Mouse (Mus musculus) CD4-positive helper T cell, adult 2 months (primary cell): ENCODE data around the gene Zbtb16.

Experiments used
- DNase-seq: peaks from one replicate; pipeline ENCODE4 v3.0.0-alpha.2; 2012; ENCODE audit warnings: low read depth, missing footprints, low spot score

Gene Zbtb16

DNA sequence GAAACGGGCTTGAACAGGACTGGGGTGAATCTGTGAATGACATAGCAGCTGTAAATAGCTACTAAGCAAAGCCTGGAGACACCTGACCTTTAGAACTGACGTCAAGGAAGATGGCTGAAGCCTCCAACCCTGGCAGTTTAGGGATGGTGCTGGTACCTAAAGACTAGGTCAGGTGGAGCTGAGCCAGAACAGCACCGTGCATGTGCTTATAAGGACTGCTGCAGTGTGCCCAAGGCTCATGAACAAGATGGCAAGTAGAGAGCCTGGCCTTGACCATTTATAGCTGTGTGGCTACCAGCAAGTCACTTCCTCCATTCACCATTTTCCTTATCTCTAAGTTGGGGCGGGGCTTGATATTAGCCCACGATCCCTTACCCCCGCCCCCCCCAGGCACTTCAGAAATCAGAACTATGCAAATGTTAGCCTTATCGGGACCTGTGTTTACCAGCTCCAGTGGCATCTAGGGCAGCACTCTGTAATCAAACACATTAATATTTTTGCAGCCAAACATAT, 9.6 kb downstream of the Zbtb16 start:
- DNase-seq: no peak

DNA sequence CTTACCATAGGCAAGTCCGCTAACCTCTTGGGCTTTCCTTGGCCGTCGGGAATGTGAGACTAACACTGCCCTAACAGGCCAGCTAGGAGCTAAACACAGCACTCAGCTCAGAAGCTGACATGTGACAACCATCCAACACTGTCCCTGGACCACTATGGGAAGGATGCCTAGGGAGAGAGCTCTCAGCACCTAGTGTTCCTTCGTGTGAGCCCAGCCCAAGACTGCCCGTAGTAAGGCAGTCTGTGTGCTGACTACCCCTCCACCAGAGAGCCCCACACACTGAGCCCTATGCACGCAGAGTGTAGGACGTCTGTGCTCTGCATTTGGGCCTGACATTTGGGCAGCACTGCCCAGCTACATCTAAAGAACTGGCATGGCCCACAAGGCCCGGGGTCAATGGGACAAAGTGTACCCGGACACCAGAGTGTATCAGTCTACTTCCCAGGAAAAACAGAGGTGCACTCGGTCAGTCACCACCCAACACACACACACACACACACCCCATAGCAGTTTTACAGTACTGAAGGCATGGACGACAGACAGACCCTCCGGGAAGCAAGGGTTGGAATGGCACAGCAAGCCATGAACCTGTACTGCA, 11.4 kb downstream of the Zbtb16 start:
- DNase-seq: no peak

DNA sequence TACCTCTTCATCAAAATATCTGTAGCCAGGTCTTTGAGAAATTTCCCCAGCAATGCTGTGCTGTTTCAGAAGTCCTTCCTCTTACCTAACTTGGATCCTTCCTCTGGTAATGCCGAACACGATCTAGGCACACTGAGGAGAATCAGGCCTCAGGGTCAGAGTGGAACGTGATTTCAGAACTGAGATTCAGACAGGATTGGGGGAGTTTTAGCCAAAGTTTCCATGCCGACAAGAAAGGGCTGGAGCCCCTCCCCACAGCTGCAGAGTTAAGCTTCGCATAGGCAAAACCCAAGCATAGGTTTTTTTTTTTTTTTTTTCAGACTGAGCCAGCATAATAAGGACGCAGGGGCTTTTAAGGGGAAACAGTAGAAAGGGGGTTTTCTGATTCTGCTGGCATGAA, 12.2 kb downstream of the Zbtb16 start:
- no peak for DNase-seq

DNA sequence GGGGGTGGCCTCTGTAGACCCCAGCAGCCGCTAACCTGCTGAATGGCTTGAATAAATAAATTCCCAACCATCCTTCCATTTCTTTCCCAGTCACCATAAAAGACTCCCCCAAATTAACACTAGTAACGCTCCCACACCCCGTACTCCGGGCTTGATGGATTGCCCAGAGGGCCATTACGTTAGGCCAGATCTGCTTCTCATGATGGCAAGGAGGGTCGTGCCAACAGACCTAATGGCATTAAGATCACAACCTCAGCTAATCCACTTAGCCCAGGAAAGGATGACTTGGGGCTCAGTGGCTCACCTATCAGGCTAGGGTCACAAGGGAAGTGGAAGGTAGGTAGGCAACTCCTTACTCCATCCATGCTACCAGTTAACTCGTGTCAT, 12.7 kb downstream of the Zbtb16 start:
- no peak for DNase-seq

DNA sequence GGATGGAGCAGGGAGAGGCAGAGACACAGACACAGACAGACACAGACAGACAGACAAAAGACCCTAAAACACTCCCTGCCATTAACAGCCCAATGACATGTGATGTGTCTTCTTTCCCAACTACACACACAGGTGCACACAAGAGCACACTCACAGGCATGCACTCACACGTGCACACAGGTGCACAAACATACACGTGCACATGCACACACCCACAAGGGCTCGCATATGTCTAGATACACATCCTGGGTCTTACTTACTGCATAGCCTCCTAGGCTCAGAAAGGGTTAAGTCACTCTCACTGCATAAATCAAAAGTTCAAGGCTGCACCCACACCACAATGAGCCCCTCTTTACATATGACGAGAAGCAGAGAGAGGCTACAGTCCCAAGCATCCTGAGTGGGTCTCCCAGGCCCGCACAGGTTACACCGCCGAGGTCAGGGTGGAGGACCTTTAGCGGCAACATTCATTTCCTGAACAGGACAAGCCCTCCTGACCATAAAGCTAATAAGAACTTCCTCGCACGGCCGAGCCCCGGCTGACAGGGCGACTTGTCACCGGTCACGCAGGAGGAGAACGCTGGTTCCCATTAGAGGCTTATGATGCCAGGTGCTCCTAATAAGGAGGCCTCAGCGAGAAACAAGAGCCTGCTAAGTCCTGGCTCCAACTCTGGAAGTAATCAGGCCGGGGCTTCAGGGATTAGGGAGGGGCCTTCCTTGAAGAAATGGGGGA, 13.3 kb downstream of the Zbtb16 start:
- DNase-seq: no peak

DNA sequence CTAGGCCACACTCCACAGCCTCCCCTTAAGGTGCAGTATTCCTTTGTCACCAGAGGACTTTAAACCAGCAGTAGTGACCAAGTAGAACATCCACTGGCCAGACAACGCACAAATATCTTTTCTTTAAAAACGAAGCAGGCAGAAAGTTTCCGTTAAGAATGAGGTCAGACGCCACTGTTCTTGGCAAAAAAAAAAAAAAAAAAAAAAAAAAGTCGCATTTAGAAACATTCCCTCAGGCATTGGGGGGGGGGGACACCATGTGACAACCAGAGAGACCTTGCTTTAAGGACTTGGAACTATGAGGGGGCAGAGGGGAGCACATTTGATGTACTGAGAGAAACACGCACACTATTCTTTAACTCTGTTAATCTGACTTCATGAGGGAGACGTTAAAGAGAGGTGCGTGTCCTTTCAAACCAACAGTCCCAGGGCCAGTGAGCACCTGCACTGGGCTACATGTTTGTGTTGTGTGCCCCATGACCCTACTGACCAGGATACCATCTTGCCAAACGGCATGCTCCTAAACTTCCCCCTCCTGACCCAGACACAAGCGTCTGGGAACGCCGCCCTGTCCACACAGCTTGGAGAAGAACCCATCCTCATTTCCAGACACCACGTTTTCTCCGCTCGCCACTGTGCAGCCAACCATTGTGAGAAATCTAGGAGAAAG, 14.0 kb downstream of the Zbtb16 start:
- no peak for DNase-seq

DNA sequence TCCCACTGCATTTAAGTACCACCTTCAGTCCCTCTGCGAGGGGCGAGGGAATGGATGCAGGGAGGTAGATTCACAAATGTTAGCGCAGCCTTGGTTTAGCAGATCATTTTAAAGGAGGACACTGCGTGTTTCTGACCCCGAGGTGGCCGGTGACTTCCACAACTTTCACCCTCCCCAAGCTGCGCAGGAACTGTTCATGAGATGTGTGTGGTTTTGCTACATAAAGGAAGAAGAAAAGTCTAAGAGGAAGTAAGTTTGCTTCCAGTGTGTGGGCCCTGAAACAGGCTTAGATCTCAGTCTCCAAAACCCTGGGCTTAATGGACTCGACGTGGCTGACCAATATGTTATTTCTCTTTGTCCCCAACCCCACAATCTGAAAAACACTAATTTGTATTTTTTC, 14.6 kb downstream of the Zbtb16 start:
- DNase-seq: no peak

DNA sequence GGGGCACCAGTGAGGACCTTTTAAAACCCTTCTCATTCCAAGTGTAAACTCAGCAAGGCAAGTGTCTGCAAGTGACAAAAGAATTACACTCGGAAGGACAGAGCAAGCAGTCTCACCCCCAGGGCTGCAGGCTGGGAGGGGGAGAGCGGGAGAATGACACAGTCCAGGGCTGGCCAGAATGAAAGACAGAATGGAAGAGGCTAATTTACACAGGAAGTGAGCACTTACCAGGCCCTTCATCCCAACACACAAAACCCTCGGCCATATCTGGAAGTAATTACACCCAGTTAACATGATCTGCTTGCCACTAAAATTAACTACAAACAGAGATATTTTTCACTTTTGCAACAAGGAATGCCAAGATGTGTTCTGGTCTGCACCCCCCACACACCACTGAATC, 15.2 kb downstream of the Zbtb16 start:
- DNase-seq: no peak

DNA sequence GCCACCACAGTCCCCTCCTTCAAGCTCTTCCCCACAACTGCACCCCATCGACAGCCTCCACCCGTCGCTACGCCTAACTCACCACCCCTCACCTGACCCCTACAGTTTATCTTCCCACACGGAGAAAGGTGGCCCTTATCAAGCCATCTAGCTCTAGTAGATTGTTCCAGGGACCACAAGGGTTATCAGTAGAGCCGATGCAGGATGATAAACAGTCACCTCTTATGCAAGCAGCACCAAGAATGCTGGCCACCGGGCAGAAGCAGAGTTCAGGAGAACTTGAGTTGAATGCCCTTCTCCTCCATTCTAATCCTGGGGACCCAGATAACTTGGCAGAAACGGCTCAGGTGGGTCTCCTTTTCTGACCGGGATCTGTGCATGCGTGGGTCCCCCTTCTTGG, 16.3 kb downstream of the Zbtb16 start:
- no peak for DNase-seq

DNA sequence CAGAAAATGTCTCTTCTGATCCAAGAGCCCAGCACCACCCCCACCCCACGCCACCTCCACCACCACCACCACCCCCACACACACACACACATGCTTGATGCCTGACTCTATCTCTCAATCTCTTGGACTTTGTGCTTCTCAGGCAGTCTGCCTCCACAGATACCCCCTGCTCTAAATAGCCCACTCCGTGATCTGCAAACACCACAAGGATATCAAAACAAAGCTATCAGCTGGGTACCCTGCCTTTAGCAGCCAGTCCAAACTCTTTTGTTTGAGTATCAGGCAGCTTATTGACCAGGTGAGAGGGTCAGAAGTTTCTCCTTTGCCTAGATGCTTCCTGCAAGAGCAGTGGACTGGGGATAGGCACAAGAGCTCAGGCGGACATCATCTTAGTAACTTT, 16.9 kb downstream of the Zbtb16 start:
- DNase-seq: no peak

DNA sequence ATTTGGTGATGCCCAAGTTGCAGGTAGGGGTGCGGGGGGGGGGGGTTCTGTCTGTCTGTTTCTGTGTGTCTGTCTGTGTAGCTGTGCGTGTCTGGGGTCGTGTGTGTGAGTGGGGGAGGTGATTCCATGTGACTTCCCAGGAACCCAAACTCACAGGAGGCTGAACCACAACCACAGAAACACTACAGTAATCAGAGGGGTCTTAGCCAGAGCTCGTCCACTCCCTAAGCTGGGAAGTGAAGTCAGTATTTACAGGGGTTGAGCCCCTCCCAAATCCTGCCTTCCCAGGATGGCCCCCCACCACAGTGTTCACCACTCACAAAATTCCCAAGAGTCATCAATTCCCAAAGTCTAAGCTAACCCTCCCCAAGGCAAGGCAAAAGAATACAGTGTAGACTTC, 18.1 kb downstream of the Zbtb16 start:
- DNase-seq: no peak

DNA sequence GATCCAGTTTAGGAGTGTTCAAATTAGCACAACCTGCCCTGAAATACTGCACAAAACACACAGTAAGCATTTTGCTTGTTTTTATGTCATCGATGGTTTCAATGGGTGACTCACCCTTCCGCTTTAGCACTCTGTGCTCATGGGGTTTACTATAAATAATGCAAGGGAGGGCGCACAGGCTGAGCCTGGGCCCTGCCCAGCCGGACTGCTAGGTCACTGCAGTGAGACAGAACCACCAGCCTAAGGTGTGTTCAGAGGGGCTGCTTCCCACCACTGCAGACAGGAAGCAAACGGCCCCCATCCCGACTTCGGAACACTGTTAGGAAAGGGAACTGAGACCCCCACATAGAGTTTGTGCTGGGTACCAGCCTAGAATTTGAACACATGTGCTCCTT, 18.6 kb downstream of the Zbtb16 start:
- no peak for DNase-seq

DNA sequence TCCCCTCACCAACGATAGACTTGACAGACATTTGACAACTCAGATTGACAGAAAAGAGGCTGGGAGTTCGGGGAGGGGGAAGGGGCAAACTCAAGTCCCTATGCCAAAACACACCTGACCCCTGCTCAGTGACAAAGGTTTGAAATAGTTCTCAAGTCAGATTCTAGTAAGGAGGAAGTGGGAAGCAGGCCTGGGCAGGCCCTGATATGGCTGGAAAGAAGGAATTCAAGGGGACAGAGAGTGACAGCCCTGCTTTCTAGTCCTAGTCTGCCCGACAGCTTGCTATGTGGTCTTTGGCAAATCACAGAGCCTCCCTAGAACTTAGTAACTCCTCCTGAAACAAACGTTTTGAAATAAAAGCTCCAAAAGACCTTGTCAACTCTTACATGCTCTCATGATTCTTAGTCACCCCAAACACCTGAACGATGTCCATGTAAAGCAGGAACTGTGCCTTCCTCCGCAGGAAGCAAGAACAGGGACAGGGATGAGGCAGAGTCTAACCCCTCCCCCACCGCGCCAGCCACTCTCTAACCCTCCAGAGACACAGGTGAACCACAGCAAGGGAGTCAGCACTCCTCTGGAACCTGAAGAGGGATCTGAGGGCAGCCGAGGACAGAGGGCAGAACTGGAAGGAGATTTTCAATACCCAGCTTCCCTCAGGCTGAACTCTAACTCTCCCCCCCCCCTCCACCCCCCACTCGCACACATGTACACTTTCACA, 19.2 kb downstream of the Zbtb16 start:
- DNase-seq: no peak

DNA sequence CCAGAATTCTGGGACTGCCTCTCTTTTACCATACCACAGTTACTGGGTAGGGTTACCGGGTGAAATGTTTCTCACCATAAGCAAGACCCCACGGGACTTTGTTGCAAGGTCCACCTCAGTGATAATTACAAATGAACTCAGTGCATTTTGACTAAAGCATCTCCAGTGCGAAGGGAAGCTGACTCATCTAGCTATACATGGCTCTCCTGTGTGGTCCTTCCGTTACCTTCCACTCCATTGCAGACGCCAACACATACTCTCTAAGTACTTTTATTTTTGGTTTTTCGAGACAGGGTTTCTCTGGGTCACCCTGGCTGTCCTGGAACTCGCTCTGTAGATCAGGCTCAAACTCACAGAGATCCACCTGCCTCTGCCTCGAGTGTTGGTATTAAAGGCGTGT, 19.9 kb downstream of the Zbtb16 start:
- DNase-seq: no peak

DNA sequence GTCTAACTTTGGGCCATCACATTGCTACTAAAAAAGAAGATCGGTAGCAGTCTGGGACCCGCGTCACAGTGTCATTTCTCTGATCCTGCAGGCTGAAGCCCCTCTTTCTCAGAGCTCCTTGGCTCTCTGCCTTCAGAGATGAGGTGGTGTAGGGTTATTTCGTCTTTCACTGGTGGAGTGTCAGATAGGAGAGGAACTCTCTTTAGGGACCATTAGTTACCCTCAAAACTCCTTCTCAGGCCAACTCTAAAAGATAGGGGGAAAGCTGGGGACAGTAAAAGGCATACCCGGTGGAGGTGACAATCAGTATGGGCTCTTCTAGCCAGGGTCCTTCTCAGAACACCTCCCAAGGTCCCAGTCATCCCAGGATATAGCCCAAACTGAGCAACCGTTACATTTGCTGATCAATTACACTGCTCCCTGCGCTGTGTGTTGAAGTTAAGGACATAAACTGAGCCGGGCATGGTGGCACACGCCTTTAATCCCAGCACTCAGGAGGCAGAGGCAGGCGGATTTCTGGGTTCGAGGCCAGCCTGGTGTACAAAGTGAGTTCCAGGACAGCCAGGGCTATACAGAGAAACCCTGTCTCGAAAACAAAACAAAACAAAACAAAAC, 21.0 kb downstream of the Zbtb16 start:
- DNase-seq: no peak

DNA sequence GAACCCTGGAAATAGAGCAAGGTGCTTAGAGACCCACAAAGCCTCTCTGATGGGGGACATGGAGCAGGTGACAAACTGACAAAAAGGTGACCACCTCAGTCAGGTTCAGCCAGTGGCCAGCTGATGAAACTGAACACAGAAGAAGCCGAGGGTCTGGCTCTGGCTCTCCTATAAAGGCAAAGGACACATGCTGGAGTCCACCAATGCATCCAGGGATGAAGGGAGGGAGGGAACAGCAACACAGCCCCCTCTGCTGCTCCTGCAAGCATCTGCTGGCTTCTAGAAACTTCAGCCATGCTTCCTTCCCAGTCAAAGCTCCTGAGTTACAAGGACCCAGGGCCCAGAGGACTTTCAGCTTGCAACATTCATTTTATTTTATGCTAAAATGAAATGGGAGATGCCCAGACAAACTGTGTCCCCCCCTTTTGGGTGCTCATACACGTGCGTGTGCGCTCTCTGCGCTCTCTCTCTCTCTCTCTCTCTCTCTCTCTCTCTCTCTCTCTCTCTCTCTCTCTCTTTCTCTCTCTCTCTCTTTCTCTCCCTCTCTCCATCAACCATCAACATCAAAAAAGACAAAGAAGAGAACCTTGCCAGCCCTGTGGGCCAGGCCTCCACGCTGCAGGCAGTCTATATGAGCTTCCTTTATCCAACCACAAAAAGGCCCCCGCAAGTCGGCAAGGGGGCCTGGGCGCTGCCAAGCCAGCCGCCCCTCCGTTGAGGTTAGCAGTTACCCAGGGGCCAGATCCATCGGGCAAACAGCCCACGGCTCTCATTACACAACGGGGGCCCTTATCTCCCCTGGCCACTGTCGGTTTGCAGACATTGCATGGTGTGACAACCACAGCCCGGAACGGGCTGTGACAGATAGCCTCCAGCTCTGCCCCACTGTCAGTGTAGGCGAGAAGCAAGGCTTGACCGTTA, 21.8 kb downstream of the Zbtb16 start:
- no peak for DNase-seq

DNA sequence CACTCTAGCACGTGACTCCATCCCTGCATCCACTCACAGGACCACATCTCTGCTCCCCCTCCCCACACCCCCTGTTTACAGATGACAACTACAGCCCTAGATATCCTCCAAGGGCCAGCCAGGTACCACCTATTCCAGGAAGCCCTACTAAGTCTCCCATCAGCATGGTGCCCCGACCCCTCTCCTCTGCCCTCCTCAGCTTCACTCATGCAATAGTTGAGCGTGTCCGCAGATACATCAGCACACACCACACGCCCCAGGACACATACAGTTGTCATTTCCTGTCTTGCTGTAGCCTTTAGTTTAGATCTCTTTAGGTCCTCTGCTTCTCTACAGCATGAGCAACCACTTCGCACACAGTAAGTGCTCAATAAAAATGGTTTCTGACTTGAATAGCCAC, 23.7 kb downstream of the Zbtb16 start:
- no peak for DNase-seq

DNA sequence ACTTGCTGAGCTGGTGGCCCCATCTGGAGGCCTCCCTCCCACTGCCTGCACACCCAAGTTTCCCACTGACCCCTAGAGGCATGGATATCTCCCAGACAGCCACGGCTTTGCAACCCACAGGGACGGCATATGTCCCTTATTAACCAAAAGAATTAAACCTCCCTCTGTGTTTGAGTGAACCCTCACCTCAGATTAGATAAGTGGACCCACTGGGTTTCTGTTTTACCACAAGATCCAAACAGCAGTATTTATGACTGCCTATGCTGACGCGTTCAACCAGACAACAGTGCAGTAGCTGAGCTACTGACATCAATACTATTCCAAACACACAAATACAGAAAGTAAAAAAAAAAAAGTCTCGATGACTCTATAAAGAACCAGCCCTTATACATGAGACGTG, 29.4 kb downstream of the Zbtb16 start:
- DNase-seq: no peak

DNA sequence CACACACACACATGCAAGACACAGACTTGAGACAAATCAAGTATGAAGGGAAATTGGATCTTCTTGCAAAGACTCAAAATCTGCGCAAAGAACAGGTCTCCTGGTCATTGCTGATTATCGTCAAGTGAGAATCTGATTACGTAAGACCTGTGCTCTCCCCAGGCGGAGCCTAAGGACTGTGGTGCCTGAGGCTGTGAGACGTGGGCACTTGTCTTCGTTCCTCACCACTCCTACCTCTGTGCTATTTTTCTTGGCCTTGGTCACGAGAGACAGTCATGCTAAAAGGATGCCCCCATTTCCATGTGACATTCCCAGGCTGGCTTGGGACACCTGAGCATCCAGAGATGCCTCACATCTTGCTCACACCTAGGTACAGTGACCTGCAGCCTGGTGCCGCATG, 30.2 kb downstream of the Zbtb16 start:
- DNase-seq: no peak

DNA sequence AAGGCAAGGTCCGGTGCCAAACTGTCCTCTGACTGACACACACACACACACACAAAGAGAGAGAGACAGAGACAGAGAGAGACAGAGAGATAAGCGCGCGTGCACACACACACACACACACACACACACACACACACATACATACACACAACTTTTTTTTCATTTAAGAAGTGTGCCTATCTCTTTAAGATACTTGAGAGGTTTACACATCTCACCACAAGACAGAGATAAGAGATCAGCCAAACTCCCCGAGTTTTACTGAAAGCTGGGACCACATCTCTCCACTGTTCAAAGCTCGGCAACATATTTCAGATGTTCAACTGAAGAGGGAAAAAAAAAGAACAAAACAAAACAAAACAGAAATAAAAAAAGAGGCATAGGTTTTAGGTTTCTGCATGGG, 31.5 kb downstream of the Zbtb16 start:
- peak; percentile 12 for DNase-seq
